Mouse (Mus musculus): ENCODE data around the gene Atp8b3. TPM values are rescaled to one million over a fixed set of nuclear protein-coding genes. Genes with fewer than 3 reads are reported as not detected.

Gene Atp8b3
- polyA plus RNA-seq, 1 experiment from 2014 or later, result 0.11 TPM

DNA sequence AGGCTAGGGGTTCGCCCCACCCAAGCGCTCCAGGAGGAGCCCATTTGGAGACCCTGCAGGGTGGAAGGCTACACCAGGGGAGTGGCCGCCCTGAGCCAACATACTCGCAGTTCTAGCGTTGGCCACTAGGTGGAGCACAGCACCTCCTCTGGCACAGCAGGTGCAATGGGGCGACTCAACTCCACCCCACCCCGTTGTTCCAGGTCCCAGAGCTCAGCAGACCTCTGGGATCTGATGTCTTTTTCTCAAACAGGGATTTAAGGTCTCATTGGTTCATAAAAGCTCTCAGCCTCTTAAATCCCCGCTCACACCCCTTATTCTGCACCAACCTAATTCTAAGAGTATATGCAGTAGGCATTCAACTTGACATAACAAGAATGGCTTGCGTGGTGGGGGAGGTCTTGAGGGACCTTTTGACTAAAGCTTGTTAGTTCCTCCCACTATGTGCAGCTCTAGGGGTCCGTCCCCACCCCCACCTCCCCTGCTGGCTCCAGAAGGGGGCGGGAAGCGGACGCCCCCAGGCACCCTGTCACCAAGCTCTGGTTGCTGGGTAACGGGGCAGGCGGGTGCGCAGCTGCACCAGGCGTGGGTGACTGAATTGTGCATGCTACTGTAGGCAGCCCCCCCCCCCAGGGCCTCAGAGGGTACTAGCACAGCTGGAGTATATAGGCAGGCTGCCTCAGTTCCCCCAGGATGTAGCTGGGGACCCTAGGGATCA lies 27.6 kb upstream of the Atp8b3 start:
- H3K4me3 ChIP-seq, result no peak overlapping the region
- H3K9me3 ChIP-seq, result no peaks in the 10 kb centered on the region
- peak overlapping the region; percentile 14; the same call in 1 of the 2 replicates for H3K9ac ChIP-seq
- no peak overlapping the region for H3K4me2 ChIP-seq
- no peak overlapping the region for H3K27ac ChIP-seq (replicated peaks)
- no peak for ATAC-seq (ENCODE audit: extremely low read depth, insufficient number of reproducible peaks, low FRiP score, low TSS enrichment)
- H3K36me3 ChIP-seq, result peaks cover 20% of the 10 kb centered on the region
- H3K4me1 ChIP-seq, result peaks cover 36% of the 10 kb centered on the region
- WGBS, result 25% methylated on average over 17 of the region's 17 CpGs
- H3K27me3 ChIP-seq (replicated peaks), result no peaks in the 10 kb centered on the region

DNA sequence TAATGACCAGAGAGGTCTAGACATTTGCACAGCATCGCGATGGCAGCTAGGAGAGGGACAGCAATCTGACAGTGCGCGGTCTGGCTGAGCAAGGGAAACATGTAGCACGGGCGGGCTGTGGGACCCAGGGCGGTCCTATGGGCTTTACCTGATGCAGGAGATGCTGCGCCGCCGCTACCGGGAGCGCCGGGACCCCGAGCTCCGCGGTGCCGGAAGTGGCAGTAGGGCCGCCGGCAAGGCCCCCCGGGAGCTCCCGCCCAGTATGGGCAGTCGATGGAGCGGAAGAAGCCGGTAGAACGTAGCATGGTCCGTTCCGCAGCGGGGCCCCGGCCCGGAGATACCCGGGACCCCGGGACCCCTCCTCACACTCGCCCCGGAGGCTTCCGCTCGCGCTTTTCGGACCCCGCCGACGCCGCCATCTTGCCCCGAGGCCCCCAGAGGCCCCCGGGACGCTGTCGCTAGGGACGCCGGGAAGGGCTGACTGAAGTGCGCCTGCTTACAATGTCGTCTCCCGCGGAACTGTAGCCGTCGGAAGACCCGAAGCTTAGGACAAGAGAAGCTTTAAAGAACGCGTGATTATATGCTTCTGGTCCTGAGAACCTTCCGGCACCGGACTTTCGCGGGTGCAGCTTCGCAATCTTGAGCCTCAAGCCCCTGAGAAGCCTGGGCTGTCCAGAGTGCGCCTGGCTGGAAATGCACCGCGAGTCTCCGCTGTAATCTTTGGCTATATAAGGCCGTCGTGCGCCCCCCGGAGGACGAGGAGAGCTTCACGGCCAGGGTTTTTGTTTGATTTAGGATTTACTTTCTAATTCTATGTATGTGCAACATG lies 22.4 kb upstream of the Atp8b3 start, which contains the start of gene Rexo1:
Rexo1 (minus strand) TSS at position 445 of the 829 bp plus-strand sequence.
- peak within 1 kb of the TSS; percentile 100 for H3K4me3 ChIP-seq
- no peaks in the 10 kb centered on the region for H3K9me3 ChIP-seq
- H3K27ac ChIP-seq (replicated peaks), result peak within 1 kb of the TSS; percentile 91
- H3K9ac ChIP-seq, result peak within 1 kb of the TSS; percentile 91
- H3K27me3 ChIP-seq (replicated peaks), result no peaks in the 10 kb centered on the region
- H3K4me1 ChIP-seq, result peaks cover 48% of the 10 kb centered on the region
- under 1% methylated on average over 72 of the region's 72 CpGs for WGBS
- peaks cover 4% of the 10 kb centered on the region; the same call in 1 of the 2 replicates for H3K36me3 ChIP-seq
- peak; percentile 66; the same call in 1 of the 2 replicates for ATAC-seq (ENCODE audit: extremely low read depth, insufficient number of reproducible peaks, low FRiP score, low TSS enrichment)
- peak within 1 kb of the TSS; percentile 96 for H3K4me2 ChIP-seq

GRCm38 (mm10) chr10:80560621-80561020 lies 21.7 kb upstream of the Atp8b3 start:
- Histone ChIP-seq H3K27ac (replicated peaks) (0 out of 2 replicates have a peak overlapping the region, but pooled peaks have one; percentile 91), H3K4me1 (peaks cover 46% of the 10 kb centered on the region), H3K4me2 (peak overlapping the region; percentile 96), H3K9me3 (no peaks in the 10 kb centered on the region), H3K27me3 (replicated peaks) (no peaks in the 10 kb centered on the region), H3K9ac (peak overlapping the region; percentile 91), H3K36me3 (peaks cover 2% of the 10 kb centered on the region; the same call in 1 of the 2 replicates), H3K4me3 (peak overlapping the region; percentile 100)
- no peak for ATAC-seq (ENCODE audit: extremely low read depth, insufficient number of reproducible peaks, low FRiP score, low TSS enrichment)
- 1% methylated on average over 13 of the region's 13 CpGs for WGBS

DNA sequence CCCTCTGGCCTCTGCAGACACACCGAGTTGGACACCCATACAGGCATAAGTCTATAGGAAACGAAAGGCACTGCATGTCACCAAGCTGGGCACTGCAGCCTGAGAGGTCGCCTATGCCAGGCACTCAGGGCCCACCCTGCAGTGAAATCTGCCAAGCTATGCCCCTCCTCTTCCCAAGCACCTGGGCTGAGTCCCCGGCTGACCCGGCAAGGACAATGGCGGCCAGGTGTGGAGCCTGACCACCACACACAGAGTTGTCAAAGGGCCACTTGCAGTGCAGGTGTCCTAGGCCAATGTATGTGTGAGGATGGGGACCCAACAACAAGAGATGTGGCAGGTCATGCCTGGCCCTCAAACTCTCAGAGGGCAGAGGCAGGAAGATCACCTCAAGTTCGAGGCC lies 20.5 kb upstream of the Atp8b3 start:
- no peak for ATAC-seq (ENCODE audit: extremely low read depth, insufficient number of reproducible peaks, low FRiP score, low TSS enrichment)
- Histone ChIP-seq H3K4me2 (peak overlapping the region; percentile 96; the same call in 1 of the 2 replicates), H3K9ac (0 out of 2 replicates have a peak overlapping the region, but pooled peaks have one; percentile 28), H3K4me1 (peaks cover 52% of the 10 kb centered on the region), H3K27ac (replicated peaks) (no peak overlapping the region), H3K36me3 (no peaks in the 10 kb centered on the region), H3K9me3 (no peaks in the 10 kb centered on the region), H3K27me3 (replicated peaks) (no peaks in the 10 kb centered on the region), H3K4me3 (no peak overlapping the region)
- 92% methylated on average over 7 of the region's 7 CpGs for WGBS

GRCm38 (mm10) chr10:80557346-80557965 lies 18.5 kb upstream of the Atp8b3 start:
- WGBS, result 28% methylated on average over 5 of the region's 5 CpGs
- Histone ChIP-seq H3K9ac (peak overlapping the region; percentile 30; the same call in 1 of the 2 replicates), H3K4me2 (no peak overlapping the region), H3K9me3 (no peaks in the 10 kb centered on the region), H3K4me3 (no peak overlapping the region), H3K27ac (replicated peaks) (no peak overlapping the region), H3K36me3 (no peaks in the 10 kb centered on the region), H3K27me3 (replicated peaks) (no peaks in the 10 kb centered on the region), H3K4me1 (peaks cover 70% of the 10 kb centered on the region)
- ATAC-seq (ENCODE audit: extremely low read depth, insufficient number of reproducible peaks, low FRiP score, low TSS enrichment), result no peak

DNA sequence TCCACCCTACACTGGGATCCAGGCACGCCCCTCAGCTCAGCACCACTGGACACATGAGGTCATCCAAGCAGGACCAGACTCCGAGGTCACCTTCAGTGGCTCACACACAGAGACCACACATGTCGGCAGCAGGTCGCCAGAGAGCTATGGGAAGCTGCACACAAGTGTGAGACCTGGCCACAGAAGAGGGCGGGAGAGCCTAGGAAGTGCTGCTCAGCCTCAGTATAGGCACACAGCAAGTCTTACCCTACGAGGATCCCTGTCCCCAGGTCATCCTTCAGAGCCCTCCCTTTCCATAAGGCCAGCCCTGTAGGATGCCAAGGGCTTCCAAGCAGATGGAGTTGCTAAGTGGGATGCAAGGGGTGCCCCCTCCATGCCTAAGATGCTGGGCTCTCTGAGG lies 15.1 kb upstream of the Atp8b3 start:
- peaks cover 19% of the 10 kb centered on the region for H3K36me3 ChIP-seq
- H3K4me3 ChIP-seq, result no peak overlapping the region
- H3K9ac ChIP-seq, result peak overlapping the region; percentile 64
- 57% methylated on average over 6 of the region's 6 CpGs for WGBS
- H3K4me1 ChIP-seq, result peaks cover 47% of the 10 kb centered on the region
- no peaks in the 10 kb centered on the region for H3K27me3 ChIP-seq (replicated peaks)
- no peak for ATAC-seq (ENCODE audit: extremely low read depth, insufficient number of reproducible peaks, low FRiP score, low TSS enrichment)
- peak overlapping the region; percentile 22; the same call in 1 of the 2 replicates for H3K4me2 ChIP-seq
- H3K27ac ChIP-seq (replicated peaks), result peak overlapping the region; percentile 34; the same call in 1 of the 2 replicates
- no peaks in the 10 kb centered on the region for H3K9me3 ChIP-seq

DNA sequence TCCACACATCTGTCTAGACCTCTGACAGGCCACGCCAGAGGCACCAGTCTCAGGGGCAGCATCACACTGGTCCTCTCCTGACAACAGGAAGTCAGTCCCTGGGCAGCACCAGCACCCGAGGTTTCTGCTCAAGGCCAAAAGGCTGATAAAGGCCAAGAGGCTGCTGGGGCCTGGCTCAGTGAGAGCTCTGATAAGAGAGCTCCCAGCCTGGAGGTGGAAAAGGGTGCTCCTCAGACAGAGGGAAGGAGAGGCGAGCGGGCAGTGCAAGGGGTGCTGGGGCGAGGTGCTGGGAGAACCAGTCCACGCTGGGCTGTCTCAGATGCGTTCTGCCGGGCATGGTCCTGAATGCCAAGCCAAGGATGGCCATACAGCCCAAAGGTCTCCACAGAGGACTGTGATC lies 14.7 kb upstream of the Atp8b3 start:
- Histone ChIP-seq H3K9me3 (no peaks in the 10 kb centered on the region), H3K36me3 (peaks cover 24% of the 10 kb centered on the region), H3K27ac (replicated peaks) (peak overlapping the region; percentile 34; the same call in 1 of the 2 replicates), H3K4me2 (peak overlapping the region; percentile 22; the same call in 1 of the 2 replicates), H3K27me3 (replicated peaks) (no peaks in the 10 kb centered on the region), H3K4me1 (peaks cover 47% of the 10 kb centered on the region), H3K4me3 (no peak overlapping the region), H3K9ac (peak overlapping the region; percentile 64)
- 49% methylated on average over 8 of the region's 8 CpGs for WGBS
- no peak for ATAC-seq (ENCODE audit: extremely low read depth, insufficient number of reproducible peaks, low FRiP score, low TSS enrichment)

DNA sequence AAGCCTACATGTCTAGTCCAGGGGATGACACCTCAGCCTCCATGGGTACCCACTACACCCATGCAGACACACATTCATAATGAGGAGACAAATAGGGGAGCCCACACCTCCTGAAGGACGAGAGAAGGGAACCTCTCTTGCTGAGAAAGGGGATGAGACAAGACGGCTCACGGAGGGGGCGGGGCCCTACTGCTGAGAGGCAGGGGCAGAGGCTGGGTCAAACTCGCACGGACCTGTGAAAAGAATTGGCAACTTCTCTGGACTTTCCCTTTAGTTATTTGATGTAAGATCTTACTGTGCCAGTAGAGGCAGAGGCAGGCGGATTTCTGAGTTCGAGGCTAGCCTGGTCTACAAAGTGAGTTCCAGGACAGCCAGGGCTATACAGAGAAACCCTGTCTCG lies 13.4 kb upstream of the Atp8b3 start:
- peaks cover 38% of the 10 kb centered on the region for H3K4me1 ChIP-seq
- H3K4me2 ChIP-seq, result no peak overlapping the region
- H3K9me3 ChIP-seq, result no peaks in the 10 kb centered on the region
- WGBS, result 66% methylated on average over 9 of the region's 9 CpGs
- ATAC-seq (ENCODE audit: extremely low read depth, insufficient number of reproducible peaks, low FRiP score, low TSS enrichment), result no peak
- no peaks in the 10 kb centered on the region for H3K27me3 ChIP-seq (replicated peaks)
- H3K27ac ChIP-seq (replicated peaks), result no peak overlapping the region
- no peak overlapping the region for H3K9ac ChIP-seq
- no peak overlapping the region for H3K4me3 ChIP-seq
- H3K36me3 ChIP-seq, result peaks cover 36% of the 10 kb centered on the region

- 81% methylated on average over 21 of the region's 21 CpGs for WGBS
- no peak overlapping the region for H3K9ac ChIP-seq
- H3K4me1 ChIP-seq, result peaks cover 22% of the 10 kb centered on the region
- H3K9me3 ChIP-seq, result no peaks in the 10 kb centered on the region
- no peak overlapping the region for H3K4me2 ChIP-seq
- no peak for ATAC-seq (ENCODE audit: extremely low read depth, insufficient number of reproducible peaks, low FRiP score, low TSS enrichment)
- no peak overlapping the region for H3K4me3 ChIP-seq
- H3K27ac ChIP-seq (replicated peaks), result no peak overlapping the region
- no peaks in the 10 kb centered on the region for H3K27me3 ChIP-seq (replicated peaks)
- H3K36me3 ChIP-seq, result peaks cover 66% of the 10 kb centered on the region
These were observed 10.4 kb upstream of the Atp8b3 start for GRCm38 (mm10) chr10:80549279-80549678.

GRCm38 (mm10) chr10:80548428-80549006 lies 9.6 kb upstream of the Atp8b3 start:
- Histone ChIP-seq H3K4me2 (no peak overlapping the region), H3K36me3 (peaks cover 74% of the 10 kb centered on the region), H3K9ac (no peak overlapping the region), H3K9me3 (no peaks in the 10 kb centered on the region), H3K4me1 (peaks cover 14% of the 10 kb centered on the region), H3K27me3 (replicated peaks) (no peaks in the 10 kb centered on the region), H3K4me3 (no peak overlapping the region), H3K27ac (replicated peaks) (no peak overlapping the region)
- 67% methylated on average over 10 of the region's 10 CpGs for WGBS
- no peak; the same call in 1 of the 2 replicates for ATAC-seq (ENCODE audit: extremely low read depth, insufficient number of reproducible peaks, low FRiP score, low TSS enrichment)

All from heart, embryonic 13.5 days (tissue).